Mouse (Mus musculus): ENCODE data around the gene Fancg. TPM values are rescaled to one million over a fixed set of nuclear protein-coding genes. Genes with fewer than 3 reads are reported as not detected.

The Fancg gene
- polyA plus RNA-seq, 1 experiment: 26.9 TPM

- no peak for DNase-seq (ENCODE audit: low read depth)
- no peak for TF ChIP-seq POLR2A (IDR thresholded peaks at IDR 0.05; ENCODE audit: borderline replicate concordance, extremely low read depth, insufficient read depth, insufficient read length, poor library complexity, severe bottlenecking)
- no peak for TF ChIP-seq CTCF (IDR thresholded peaks at IDR 0.05; ENCODE audit: borderline replicate concordance, extremely low read depth, insufficient read depth, insufficient read length)
These were observed 9.5 kb upstream of the Fancg start for GRCm38 (mm10) chr4:43019641-43020465.

GRCm38 (mm10) chr4:43019176-43019575 lies 8.9 kb upstream of the Fancg start:
- TF ChIP-seq CTCF (IDR thresholded peaks at IDR 0.05; ENCODE audit: borderline replicate concordance, extremely low read depth, insufficient read depth, insufficient read length): no peak
- TF ChIP-seq POLR2A (IDR thresholded peaks at IDR 0.05; ENCODE audit: borderline replicate concordance, extremely low read depth, insufficient read depth, insufficient read length, poor library complexity, severe bottlenecking): no peak

GRCm38 (mm10) chr4:43018156-43018555 lies 7.8 kb upstream of the Fancg start:
- TF ChIP-seq CTCF (IDR thresholded peaks at IDR 0.05; ENCODE audit: borderline replicate concordance, extremely low read depth, insufficient read depth, insufficient read length) (no peak), POLR2A (IDR thresholded peaks at IDR 0.05; ENCODE audit: borderline replicate concordance, extremely low read depth, insufficient read depth, insufficient read length, poor library complexity, severe bottlenecking) (no peak)

More at GRCm38 (mm10) chr4:43019176-43019575, 8.9 kb upstream of the Fancg start:
- DNase-seq (ENCODE audit: low read depth): no peak

GRCm38 (mm10) chr4:43012091-43012490 lies 1.8 kb upstream of the Fancg start:
- DNase-seq (ENCODE audit: low read depth): no peak
- TF ChIP-seq CTCF (IDR thresholded peaks at IDR 0.05; ENCODE audit: borderline replicate concordance, extremely low read depth, insufficient read depth, insufficient read length) (no peak), POLR2A (IDR thresholded peaks at IDR 0.05; ENCODE audit: borderline replicate concordance, extremely low read depth, insufficient read depth, insufficient read length, poor library complexity, severe bottlenecking) (no peak)

More at GRCm38 (mm10) chr4:43018156-43018555, 7.8 kb upstream of the Fancg start:
- no peak for DNase-seq (ENCODE audit: low read depth)

- no peak for TF ChIP-seq POLR2A (IDR thresholded peaks at IDR 0.05; ENCODE audit: borderline replicate concordance, extremely low read depth, insufficient read depth, insufficient read length, poor library complexity, severe bottlenecking)
- peak; percentile 25; the same call in 1 of the 2 replicates for TF ChIP-seq CTCF (IDR thresholded peaks at IDR 0.05; ENCODE audit: borderline replicate concordance, extremely low read depth, insufficient read depth, insufficient read length)
- DNase-seq (ENCODE audit: low read depth): peak; percentile 37
These were observed 4.5 kb downstream of the Fancg start for GRCm38 (mm10) chr4:43005765-43006164.

GRCm38 (mm10) chr4:43004951-43005350 lies 5.4 kb downstream of the Fancg start:
- TF ChIP-seq POLR2A (IDR thresholded peaks at IDR 0.05; ENCODE audit: borderline replicate concordance, extremely low read depth, insufficient read depth, insufficient read length, poor library complexity, severe bottlenecking) (no peak), CTCF (IDR thresholded peaks at IDR 0.05; ENCODE audit: borderline replicate concordance, extremely low read depth, insufficient read depth, insufficient read length) (no peak)
- DNase-seq (ENCODE audit: low read depth): no peak

GRCm38 (mm10) chr4:43002756-43003439 lies 7.4 kb downstream of the Fancg start:
- TF ChIP-seq POLR2A (IDR thresholded peaks at IDR 0.05; ENCODE audit: borderline replicate concordance, extremely low read depth, insufficient read depth, insufficient read length, poor library complexity, severe bottlenecking) (no peak), CTCF (IDR thresholded peaks at IDR 0.05; ENCODE audit: borderline replicate concordance, extremely low read depth, insufficient read depth, insufficient read length) (no peak)
- no peak for DNase-seq (ENCODE audit: low read depth)

GRCm38 (mm10) chr4:43001272-43001671 lies 9.0 kb downstream of the Fancg start:
- TF ChIP-seq POLR2A (IDR thresholded peaks at IDR 0.05; ENCODE audit: borderline replicate concordance, extremely low read depth, insufficient read depth, insufficient read length, poor library complexity, severe bottlenecking): no peak
- TF ChIP-seq CTCF (IDR thresholded peaks at IDR 0.05; ENCODE audit: borderline replicate concordance, extremely low read depth, insufficient read depth, insufficient read length): no peak
- no peak for DNase-seq (ENCODE audit: low read depth)

GRCm38 (mm10) chr4:43000141-43000986 lies 9.9 kb downstream of the Fancg start, which contains the start of gene Vcp:
TSS of gene Vcp (minus strand) at chr4:43000507.
- TF ChIP-seq POLR2A (IDR thresholded peaks at IDR 0.05; ENCODE audit: borderline replicate concordance, extremely low read depth, insufficient read depth, insufficient read length, poor library complexity, severe bottlenecking): peak; percentile 39; the same call in 1 of the 2 replicates
- peak; percentile 100 for DNase-seq (ENCODE audit: low read depth)

GRCm38 (mm10) chr4:42999451-43000140 lies 10.7 kb downstream of the Fancg start:
- TF ChIP-seq POLR2A (IDR thresholded peaks at IDR 0.05; ENCODE audit: borderline replicate concordance, extremely low read depth, insufficient read depth, insufficient read length, poor library complexity, severe bottlenecking) (no peak), CTCF (IDR thresholded peaks at IDR 0.05; ENCODE audit: borderline replicate concordance, extremely low read depth, insufficient read depth, insufficient read length) (0 out of 2 replicates have a peak, but pooled peaks have one; percentile 14)
- peak; percentile 85 for DNase-seq (ENCODE audit: low read depth)

Data from brain, embryonic 14.5 days (tissue).